Mouse (Mus musculus): Measurements from ENCODE around the gene Nup188.
A peak's percentile ranks its signal among the peaks of the same experiment; 100 is the strongest.

Gene Nup188

GRCm38 (mm10) chr2:30286192-30287026, at the start of gene Nup188, which contains the start of gene Dolk:
TSS of gene Nup188 (plus strand) at chr2:30286397.
TSS of gene Dolk (minus strand) at chr2:30286334.
- DNase-seq (ENCODE audit: low read depth, low spot score): peak; percentile 95

GRCm38 (mm10) chr2:30236426-30237198, 49.6 kb upstream of the Nup188 start:
- DNase-seq (ENCODE audit: low read depth, low spot score): no peak

- peak; percentile 99 for DNase-seq (ENCODE audit: low read depth, low spot score)
These were observed 48.9 kb upstream of the Nup188 start, which contains the start of gene Lrrc8a for GRCm38 (mm10) chr2:30237199-30237880. TSS of gene Lrrc8a (plus strand) at chr2:30237715.

GRCm38 (mm10) chr2:30237881-30238280, 48.3 kb upstream of the Nup188 start:
- peak; percentile 37 for DNase-seq (ENCODE audit: low read depth, low spot score)

- DNase-seq (ENCODE audit: low read depth, low spot score): no peak
These were observed 47.2 kb upstream of the Nup188 start for GRCm38 (mm10) chr2:30238906-30239465.

GRCm38 (mm10) chr2:30239777-30240176, 46.4 kb upstream of the Nup188 start:
- no peak for DNase-seq (ENCODE audit: low read depth, low spot score)

GRCm38 (mm10) chr2:30240267-30240666, 45.9 kb upstream of the Nup188 start, which contains the start of gene Gm28035:
TSS of gene Gm28035 (plus strand) at chr2:30240567.
- no peak for DNase-seq (ENCODE audit: low read depth, low spot score)

GRCm38 (mm10) chr2:30242509-30242908, 43.7 kb upstream of the Nup188 start:
- DNase-seq (ENCODE audit: low read depth, low spot score): peak; percentile 44

GRCm38 (mm10) chr2:30243391-30243790, 42.8 kb upstream of the Nup188 start:
- no peak for DNase-seq (ENCODE audit: low read depth, low spot score)

GRCm38 (mm10) chr2:30244595-30245178, 41.5 kb upstream of the Nup188 start:
- no peak for DNase-seq (ENCODE audit: low read depth, low spot score)

- no peak for DNase-seq (ENCODE audit: low read depth, low spot score)
These were observed 39.2 kb upstream of the Nup188 start for GRCm38 (mm10) chr2:30247036-30247435.

- no peak for DNase-seq (ENCODE audit: low read depth, low spot score)
These were observed 38.5 kb upstream of the Nup188 start for GRCm38 (mm10) chr2:30247681-30248080.

- no peak for DNase-seq (ENCODE audit: low read depth, low spot score)
These were observed 37.0 kb upstream of the Nup188 start for GRCm38 (mm10) chr2:30249182-30249581.

GRCm38 (mm10) chr2:30250166-30251128, 35.8 kb upstream of the Nup188 start:
- DNase-seq (ENCODE audit: low read depth, low spot score): no peak

- no peak for DNase-seq (ENCODE audit: low read depth, low spot score)
These were observed 34.6 kb upstream of the Nup188 start for GRCm38 (mm10) chr2:30251417-30252104.

GRCm38 (mm10) chr2:30252521-30252920, 33.7 kb upstream of the Nup188 start:
- no peak for DNase-seq (ENCODE audit: low read depth, low spot score)

GRCm38 (mm10) chr2:30253809-30254208, 32.4 kb upstream of the Nup188 start:
- DNase-seq (ENCODE audit: low read depth, low spot score): no peak

- DNase-seq (ENCODE audit: low read depth, low spot score): no peak
These were observed 30.4 kb upstream of the Nup188 start for GRCm38 (mm10) chr2:30255631-30256395.

Data from embryo, embryonic 11.5 days (tissue).